Mouse (Mus musculus) heart, embryonic 10.5 days (tissue): ENCODE results near the gene Sec63. TPM values are rescaled to one million over a fixed set of nuclear protein-coding genes. Genes with fewer than 3 reads are reported as not detected.

ENCODE experiments used
- DNase-seq: peaks from one replicate; pipeline ENCODE4 v3.0.0-alpha.2; 2017; ENCODE audit warnings: low spot score
- H3K27ac ChIP-seq: fragments of 300-500 bp; sonication (generic); 2 replicates; pipeline ENCODE4 v1.5.1; 2016; ENCODE audit warnings: mild to moderate bottlenecking
- H3K27me3 ChIP-seq: fragments of 300-500 bp; sonication (generic); 2 replicates; pipeline ENCODE4 v1.6.1; 2016; ENCODE audit warnings: mild to moderate bottlenecking; ENCODE audit not compliant: poor library complexity, insufficient read depth, severe bottlenecking
- H3K36me3 ChIP-seq: fragments of 300-500 bp; sonication (generic); 2 replicates; pipeline ENCODE4 v1.6.1; 2016; ENCODE audit warnings: mild to moderate bottlenecking, moderate library complexity
- H3K4me1 ChIP-seq: fragments of 300-500 bp; sonication (generic); 2 replicates; pipeline ENCODE4 v1.6.1; 2016; ENCODE audit warnings: mild to moderate bottlenecking
- H3K4me3 ChIP-seq: fragments of 300-500 bp; sonication (generic); 2 replicates; pipeline ENCODE4 v1.5.1; 2016; ENCODE audit warnings: mild to moderate bottlenecking, moderate library complexity
- H3K9me3 ChIP-seq: fragments of 300-500 bp; sonication (generic); 2 replicates; pipeline ENCODE4 v1.6.1; 2016; ENCODE audit warnings: mild to moderate bottlenecking, moderate library complexity
- WGBS: fragments of 180-500 bp; shearing (Covaris S2); methylation state at CpG from one replicate; pipeline ENCODE4 v1.1.7; 2016; 5-methylcytosine and 5-hydroxymethylcytosine counted together
- polyA plus RNA-seq: library from polyadenylated mRNA; unstranded; fragments of >200 nt; fragmentation: Nextera tagmentation; extraction: Ambion mirVana; gene quantifications from 2 replicates; pipeline ENCODE4 v1.2.1, GENCODE M21; 2016

Gene Sec63
- polyA plus RNA-seq, 1 experiment from 2014 or later: 28.4 TPM

DNA sequence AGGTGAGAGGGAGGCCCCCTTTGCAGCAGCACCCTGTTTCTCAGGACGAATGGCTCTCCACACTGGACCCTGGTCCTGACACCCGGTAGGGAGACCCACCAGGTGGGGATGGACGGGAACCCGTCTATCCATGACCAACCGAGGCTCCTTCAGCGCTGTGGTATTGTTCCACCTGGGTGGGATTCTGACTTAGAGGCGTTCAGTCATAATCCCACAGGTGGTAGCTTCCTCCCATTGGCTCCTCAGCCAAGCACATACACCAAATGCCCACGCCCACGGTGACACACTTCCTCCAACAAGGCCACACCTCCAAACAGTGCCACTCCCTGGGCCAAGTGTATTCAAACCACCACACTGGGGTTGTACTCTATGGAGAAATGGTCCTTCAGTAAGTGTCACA is 95.3 kb downstream of the Sec63 start:
- Histone ChIP-seq H3K27ac (no peak overlapping the region), H3K4me1 (peaks cover 8% of the 10 kb centered on the region), H3K27me3 (no peaks in the 10 kb centered on the region; the same call in none of the 2 replicates), H3K36me3 (no peaks in the 10 kb centered on the region), H3K4me3 (no peak overlapping the region), H3K9me3 (peaks cover 5% of the 10 kb centered on the region; the same call in 1 of the 2 replicates)
- no peak for DNase-seq
- WGBS: 88% methylated on average over 9 of the region's 9 CpGs

- H3K9me3 ChIP-seq: peaks cover 5% of the 10 kb centered on the region; the same call in 1 of the 2 replicates
- H3K27me3 ChIP-seq: no peaks in the 10 kb centered on the region; the same call in 1 of the 2 replicates
- H3K36me3 ChIP-seq: no peaks in the 10 kb centered on the region
- DNase-seq: no peak
- H3K27ac ChIP-seq: no peak overlapping the region
- H3K4me1 ChIP-seq: peaks cover 8% of the 10 kb centered on the region
- 88% methylated on average over 2 of the region's 2 CpGs for WGBS
- no peak overlapping the region for H3K4me3 ChIP-seq
These were observed 95.7 kb downstream of the Sec63 start for GRCm38 (mm10) chr10:42857021-42857420.

GRCm38 (mm10) chr10:42859781-42860158 is 98.5 kb downstream of the Sec63 start:
- WGBS: 45% methylated on average over 2 of the region's 2 CpGs
- Histone ChIP-seq H3K36me3 (no peaks in the 10 kb centered on the region), H3K9me3 (peaks cover 5% of the 10 kb centered on the region; the same call in 1 of the 2 replicates), H3K4me3 (no peak overlapping the region), H3K27me3 (no peaks in the 10 kb centered on the region), H3K4me1 (peaks cover 11% of the 10 kb centered on the region), H3K27ac (no peak overlapping the region)
- DNase-seq: no peak

DNA sequence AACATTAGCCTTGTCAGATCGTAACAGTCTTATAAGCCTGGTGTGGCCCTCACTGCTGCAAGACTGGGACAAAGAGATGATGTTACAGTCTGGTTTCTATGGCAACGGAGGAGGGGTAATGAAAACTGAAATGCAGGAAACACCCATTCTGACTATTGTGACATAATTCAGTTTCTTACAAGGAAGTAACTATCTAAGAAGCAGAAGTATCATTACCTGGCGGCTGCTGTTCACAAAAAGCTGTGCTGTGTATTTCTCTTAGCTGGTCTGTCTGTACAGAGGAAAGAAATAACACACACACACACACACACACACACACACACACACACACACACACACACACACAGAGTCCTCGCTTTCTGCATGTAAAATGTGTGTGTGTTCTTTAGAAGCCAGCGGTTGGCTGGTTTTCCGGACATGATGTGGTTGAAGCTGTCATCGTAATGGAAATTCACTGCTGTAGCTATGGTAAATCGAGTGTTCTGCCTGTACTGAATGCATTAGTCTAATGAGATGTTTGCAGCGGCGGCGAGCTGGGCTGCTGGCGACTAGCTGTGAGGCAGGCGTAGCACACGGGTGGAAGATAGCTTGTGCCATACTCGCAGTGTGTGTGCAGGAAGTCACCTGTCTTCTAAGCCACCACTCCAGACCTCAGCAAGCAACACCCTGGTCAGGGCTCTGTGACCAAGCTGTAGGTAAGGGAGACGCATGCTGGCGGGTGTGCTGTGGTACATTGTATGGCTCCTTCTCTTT is 99.0 kb downstream of the Sec63 start, which contains the start of gene Scml4:
Gene Scml4 (plus strand): TSS at position 212 of the 753 bp plus-strand sequence.
- Histone ChIP-seq H3K4me3 (no peak within 1 kb of the TSS), H3K27ac (no peak within 1 kb of the TSS), H3K36me3 (no peaks in the 10 kb centered on the region), H3K9me3 (peaks cover 5% of the 10 kb centered on the region; the same call in 1 of the 2 replicates), H3K27me3 (peaks cover 2% of the 10 kb centered on the region; the same call in 1 of the 2 replicates), H3K4me1 (peaks cover 5% of the 10 kb centered on the region)
- 62% methylated on average over 17 of the region's 17 CpGs for WGBS
- no peak for DNase-seq

DNA sequence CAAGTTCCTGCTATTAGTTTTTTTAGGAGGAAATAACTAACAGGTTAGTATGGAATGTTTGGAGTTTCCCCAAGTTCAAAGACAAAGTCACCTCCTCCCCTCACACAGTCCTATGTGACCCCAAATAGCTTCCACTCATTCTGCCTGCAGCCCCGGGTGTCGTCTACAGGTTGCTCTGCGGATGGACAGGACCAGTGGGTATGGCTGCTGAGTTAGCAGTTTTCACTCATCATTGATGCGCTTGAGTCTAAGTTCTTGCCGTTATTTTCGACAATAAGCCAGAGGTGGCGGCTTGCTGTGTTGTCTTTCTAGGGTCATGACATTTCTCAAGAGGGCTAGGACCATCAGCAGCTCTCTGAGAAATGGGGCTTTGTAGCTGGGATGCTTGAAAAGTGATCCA is 100.2 kb downstream of the Sec63 start:
- Histone ChIP-seq H3K27me3 (peaks cover 3% of the 10 kb centered on the region; the same call in 1 of the 2 replicates), H3K27ac (no peak overlapping the region), H3K4me3 (no peak overlapping the region), H3K9me3 (peaks cover 3% of the 10 kb centered on the region; the same call in 1 of the 2 replicates), H3K36me3 (no peaks in the 10 kb centered on the region), H3K4me1 (peaks cover 3% of the 10 kb centered on the region; the same call in 1 of the 2 replicates)
- DNase-seq: no peak
- 74% methylated on average over 7 of the region's 7 CpGs for WGBS

DNA sequence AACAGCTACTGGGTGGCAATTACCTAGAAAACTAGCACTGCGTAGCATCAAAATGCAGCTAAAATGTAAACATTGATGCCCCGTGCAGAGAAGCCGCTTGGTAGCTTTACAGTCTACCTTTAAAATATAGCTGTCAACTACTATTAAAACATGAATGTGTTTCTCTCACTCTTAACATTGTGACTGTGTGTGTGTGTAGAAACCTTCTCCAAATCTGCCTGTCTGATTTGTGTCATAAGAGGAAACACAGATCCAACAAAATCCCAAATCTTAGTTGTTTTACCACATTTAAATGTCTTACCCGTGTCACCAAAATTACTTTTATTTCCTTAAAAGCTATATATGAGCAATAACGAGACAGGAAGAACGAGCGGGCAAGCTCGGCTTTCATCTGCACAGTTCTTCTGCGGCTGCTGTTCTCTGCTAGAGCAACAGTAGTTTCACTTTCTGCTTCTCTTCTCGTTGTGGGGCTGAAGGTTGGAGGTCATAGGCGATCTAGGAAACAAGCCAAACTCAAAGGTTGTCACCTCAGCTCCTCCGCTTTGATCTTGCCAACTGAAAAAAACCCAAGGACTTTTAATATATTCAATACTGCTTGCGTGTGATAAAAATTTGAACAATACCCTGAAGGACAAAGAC is 100.9 kb downstream of the Sec63 start:
- H3K4me3 ChIP-seq: no peak overlapping the region
- no peak overlapping the region for H3K27ac ChIP-seq
- H3K4me1 ChIP-seq: peaks cover 3% of the 10 kb centered on the region; the same call in 1 of the 2 replicates
- H3K9me3 ChIP-seq: no peaks in the 10 kb centered on the region
- DNase-seq: no peak
- 76% methylated on average over 13 of the region's 13 CpGs for WGBS
- no peaks in the 10 kb centered on the region for H3K36me3 ChIP-seq
- peaks cover 3% of the 10 kb centered on the region; the same call in 1 of the 2 replicates for H3K27me3 ChIP-seq

DNA sequence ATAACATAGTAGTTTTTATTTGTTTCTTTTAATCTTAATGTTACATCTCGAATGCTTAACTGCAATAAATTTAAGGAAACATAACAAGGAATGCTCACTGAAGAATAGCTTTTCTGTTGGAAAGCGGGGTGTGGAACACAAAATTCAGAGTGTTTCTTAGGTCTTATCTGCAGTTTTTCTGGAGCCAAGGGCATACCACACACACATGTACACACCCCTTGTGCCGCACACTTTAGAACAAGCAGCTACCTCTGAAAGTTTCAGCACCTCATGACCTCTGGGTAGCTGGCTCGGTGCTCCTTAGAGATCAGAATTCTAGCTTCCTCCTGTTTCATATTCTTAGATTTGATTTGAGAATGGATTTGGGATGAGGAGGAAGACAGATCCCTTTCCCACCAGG is 101.5 kb downstream of the Sec63 start:
- Histone ChIP-seq H3K27me3 (peaks cover 3% of the 10 kb centered on the region; the same call in 1 of the 2 replicates), H3K36me3 (no peaks in the 10 kb centered on the region), H3K4me3 (no peak overlapping the region), H3K27ac (no peak overlapping the region), H3K9me3 (no peaks in the 10 kb centered on the region), H3K4me1 (peaks cover 3% of the 10 kb centered on the region; the same call in 1 of the 2 replicates)
- 73% methylated on average over 4 of the region's 4 CpGs for WGBS
- DNase-seq: no peak

GRCm38 (mm10) chr10:42863621-42864391 is 102.5 kb downstream of the Sec63 start:
- Histone ChIP-seq H3K27ac (no peak overlapping the region), H3K36me3 (no peaks in the 10 kb centered on the region), H3K4me3 (peak overlapping the region; percentile 46), H3K4me1 (peaks cover 3% of the 10 kb centered on the region; the same call in 1 of the 2 replicates), H3K9me3 (no peaks in the 10 kb centered on the region), H3K27me3 (peaks cover 3% of the 10 kb centered on the region; the same call in 1 of the 2 replicates)
- DNase-seq: no peak
- WGBS: 52% methylated on average over 31 of the region's 31 CpGs

DNA sequence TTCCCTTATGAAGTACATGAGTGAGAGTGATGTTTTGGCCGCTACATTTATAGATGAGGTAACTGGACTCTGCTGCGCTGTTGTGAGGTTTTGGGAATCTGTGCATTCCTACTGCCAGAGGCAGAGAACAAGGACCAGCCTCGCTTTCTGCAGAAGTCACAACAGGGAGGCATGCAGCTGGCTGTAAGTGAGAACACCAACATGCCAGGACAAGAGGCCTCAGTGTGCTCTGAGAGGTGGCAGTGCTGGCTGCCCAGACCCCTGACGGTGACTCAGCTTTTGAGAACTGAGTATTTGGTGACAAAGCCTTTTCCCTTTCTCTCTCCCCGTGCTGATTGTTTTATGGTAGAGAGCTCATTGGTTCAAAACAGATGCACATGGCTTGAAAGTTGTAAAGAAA is 103.4 kb downstream of the Sec63 start:
- DNase-seq: no peak
- Histone ChIP-seq H3K9me3 (no peaks in the 10 kb centered on the region), H3K36me3 (no peaks in the 10 kb centered on the region), H3K27me3 (peaks cover 3% of the 10 kb centered on the region; the same call in 1 of the 2 replicates), H3K27ac (0 out of 2 replicates have a peak overlapping the region, but pooled peaks have one; percentile 12), H3K4me3 (no peak overlapping the region), H3K4me1 (peaks cover 3% of the 10 kb centered on the region; the same call in 1 of the 2 replicates)
- 48% methylated on average over 5 of the region's 5 CpGs for WGBS

DNA sequence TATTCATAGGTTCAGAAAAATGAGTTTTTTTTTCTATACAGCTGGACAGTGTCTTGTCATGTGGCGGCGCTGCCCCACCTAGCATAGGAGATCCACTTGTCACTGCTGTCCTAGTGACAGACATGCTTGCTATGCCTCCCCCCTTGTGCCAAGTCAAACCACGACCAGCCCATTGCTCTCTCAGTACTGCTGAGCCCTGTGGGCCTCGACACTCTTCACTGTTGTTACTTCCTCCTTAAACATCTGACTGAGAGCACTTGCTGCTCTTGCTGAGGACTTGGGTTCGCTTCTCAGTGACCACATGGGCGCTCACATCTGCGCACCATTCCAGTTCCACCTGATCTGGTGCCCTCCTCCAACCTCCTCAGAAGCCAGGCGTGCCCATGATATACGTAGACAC is 107.1 kb downstream of the Sec63 start:
- Histone ChIP-seq H3K4me3 (no peak overlapping the region), H3K27me3 (peaks cover 3% of the 10 kb centered on the region; the same call in 1 of the 2 replicates), H3K27ac (no peak overlapping the region), H3K9me3 (no peaks in the 10 kb centered on the region), H3K36me3 (no peaks in the 10 kb centered on the region), H3K4me1 (peaks cover 3% of the 10 kb centered on the region; the same call in 1 of the 2 replicates)
- WGBS: 80% methylated on average over 9 of the region's 9 CpGs
- no peak for DNase-seq

DNA sequence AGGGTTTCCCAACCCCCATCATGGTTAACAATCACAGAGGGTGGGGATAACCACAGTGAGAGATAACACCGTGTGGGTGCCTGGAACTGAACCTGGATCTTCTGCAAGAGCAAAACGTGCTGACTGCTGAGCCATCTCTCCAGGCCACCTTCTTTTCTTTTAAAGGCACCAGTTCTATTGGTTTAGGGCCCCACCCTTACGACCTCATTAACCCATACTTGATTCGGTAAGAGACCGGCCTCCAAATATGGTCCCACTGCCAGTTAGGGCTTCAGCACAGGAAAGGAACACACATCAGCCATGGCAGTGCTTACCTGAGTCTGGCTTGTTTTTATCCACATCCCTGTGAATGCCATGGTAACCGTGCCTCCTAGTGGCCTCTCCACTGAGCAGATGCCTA is 108.2 kb downstream of the Sec63 start:
- no peak overlapping the region for H3K4me3 ChIP-seq
- no peak for DNase-seq
- WGBS: 68% methylated on average over 6 of the region's 6 CpGs

DNA sequence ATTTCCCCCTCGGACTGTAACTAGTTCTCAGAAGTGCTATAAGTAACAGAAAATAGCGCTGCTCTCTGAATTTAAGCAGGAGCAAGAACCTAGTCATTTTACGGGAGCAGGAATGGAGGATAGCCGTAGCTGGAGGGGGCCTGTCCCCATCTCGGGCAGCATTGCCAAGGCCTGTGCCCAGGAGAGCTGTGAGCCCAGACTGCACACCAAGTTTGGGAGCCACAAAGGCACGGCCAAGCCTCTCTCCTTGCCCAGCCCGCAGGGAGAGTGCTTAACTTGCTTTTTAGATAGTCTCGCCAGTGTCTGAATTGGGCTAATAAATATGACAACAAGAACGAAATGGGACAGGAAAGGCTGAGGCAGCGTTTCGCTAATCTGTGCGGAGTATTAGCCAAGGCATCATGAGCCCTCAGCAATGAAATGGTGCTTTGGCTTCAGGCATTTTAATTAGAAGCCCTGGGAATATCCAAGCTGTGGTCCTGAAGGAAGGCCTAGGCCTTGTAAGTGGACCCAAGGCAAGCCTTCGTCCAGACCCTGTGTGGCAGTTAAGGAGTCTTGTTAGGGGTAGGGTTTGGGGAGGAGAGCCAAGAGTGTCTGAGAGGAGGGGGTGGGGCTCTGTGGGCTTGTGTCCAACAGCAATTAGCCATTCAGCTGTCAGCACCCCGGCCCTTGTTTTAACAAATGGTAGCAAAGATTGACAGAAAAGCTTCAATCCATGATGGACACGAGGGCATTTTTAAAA is 111.1 kb downstream of the Sec63 start:
- no peaks in the 10 kb centered on the region for H3K27me3 ChIP-seq
- WGBS: 79% methylated on average over 15 of the region's 15 CpGs
- H3K27ac ChIP-seq: no peak overlapping the region
- no peak for DNase-seq
- H3K9me3 ChIP-seq: no peaks in the 10 kb centered on the region
- H3K4me3 ChIP-seq: no peak overlapping the region
- peaks cover 6% of the 10 kb centered on the region; the same call in 1 of the 2 replicates for H3K4me1 ChIP-seq
- no peaks in the 10 kb centered on the region for H3K36me3 ChIP-seq

More for the DNA sequence above, 108.2 kb downstream of the Sec63 start:
- peaks cover under 1% of the 10 kb centered on the region; the same call in 1 of the 2 replicates for H3K4me1 ChIP-seq
- H3K36me3 ChIP-seq: no peaks in the 10 kb centered on the region
- H3K27ac ChIP-seq: no peak overlapping the region
- H3K9me3 ChIP-seq: no peaks in the 10 kb centered on the region
- H3K27me3 ChIP-seq: peaks cover 3% of the 10 kb centered on the region; the same call in 1 of the 2 replicates
